Mouse (Mus musculus) embryonic facial prominence, embryonic 12.5 days (tissue): ENCODE data around the gene Smg9. TPM values are rescaled to one million over a fixed set of nuclear protein-coding genes. Genes with fewer than 3 reads are reported as not detected.

ENCODE experiments used
- ATAC-seq: fragments of 200-750 bp; cut with Nextera tagmentation; 2 replicates; pipeline ENCODE4 v1.8.0; 2017; ENCODE audit not compliant: insufficient number of reproducible peaks, insufficient read depth, low FRiP score, low TSS enrichment
- H3K27ac ChIP-seq: fragments of 300-500 bp; sonication (generic); 2 replicates; pipeline ENCODE4 v1.5.1; 2016; ENCODE audit warnings: mild to moderate bottlenecking
- H3K27me3 ChIP-seq: fragments of 300-500 bp; sonication (generic); 2 replicates; pipeline ENCODE4 v1.6.1; 2016; ENCODE audit warnings: mild to moderate bottlenecking, moderate library complexity
- H3K36me3 ChIP-seq: fragments of 300-500 bp; sonication (generic); 2 replicates; pipeline ENCODE4 v1.6.1; 2016; ENCODE audit warnings: mild to moderate bottlenecking
- H3K4me1 ChIP-seq: fragments of 300-500 bp; sonication (generic); 2 replicates; pipeline ENCODE4 v1.6.1; 2016
- H3K4me2 ChIP-seq: fragments of 300-500 bp; sonication (generic); replicated peaks from 2 replicates; pipeline ENCODE4 v1.6.1; 2016; ENCODE audit warnings: mild to moderate bottlenecking, moderate library complexity
- H3K4me3 ChIP-seq: fragments of 300-500 bp; sonication (generic); 2 replicates; pipeline ENCODE4 v1.5.1; 2016; ENCODE audit warnings: mild to moderate bottlenecking
- H3K9ac ChIP-seq: fragments of 300-500 bp; sonication (generic); 2 replicates; pipeline ENCODE4 v1.6.1; 2016; ENCODE audit warnings: mild to moderate bottlenecking, moderate library complexity
- H3K9me3 ChIP-seq: fragments of 300-500 bp; sonication (generic); 2 replicates; pipeline ENCODE4 v1.6.1; 2016; ENCODE audit warnings: mild to moderate bottlenecking, moderate library complexity
- WGBS: fragments of 180-500 bp; shearing (Covaris S2); methylation state at CpG from one replicate; pipeline ENCODE4 v1.1.7; 2016; 5-methylcytosine and 5-hydroxymethylcytosine counted together
- polyA plus RNA-seq: library from polyadenylated mRNA; unstranded; fragments of >200 nt; fragmentation: Nextera tagmentation; extraction: Ambion mirVana; gene quantifications from 2 replicates; pipeline ENCODE4 v1.2.1, GENCODE M21; 2016

The Smg9 gene
- polyA plus RNA-seq, 1 experiment from 2014 or later: 23.6 TPM

DNA sequence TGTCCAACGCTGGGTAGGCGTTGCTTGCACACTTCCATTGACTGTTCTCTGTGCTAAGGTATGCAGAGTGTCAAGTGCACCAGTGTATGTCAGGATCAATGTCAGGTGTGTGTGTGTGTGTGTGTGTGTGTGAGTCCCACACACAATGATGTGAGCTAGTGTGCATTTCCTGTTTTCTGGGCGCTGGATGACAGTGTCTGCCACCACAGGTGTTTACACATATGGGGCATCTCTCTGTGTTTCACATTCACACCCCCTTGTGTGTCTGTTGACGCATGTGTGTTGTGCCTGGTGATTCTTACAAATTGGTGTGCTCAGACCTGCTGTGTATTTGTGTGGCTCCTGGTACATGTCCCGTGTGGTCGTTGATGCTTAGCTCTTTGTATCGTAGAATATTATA lies 30.5 kb upstream of the Smg9 start:
- H3K4me3 ChIP-seq: no peak overlapping the region
- H3K36me3 ChIP-seq: no peaks in the 10 kb centered on the region
- WGBS: 87% methylated on average over 7 of the region's 7 CpGs
- peaks cover 9% of the 10 kb centered on the region; the same call in 1 of the 2 replicates for H3K4me1 ChIP-seq
- no peaks in the 10 kb centered on the region for H3K9me3 ChIP-seq
- H3K9ac ChIP-seq: no peak overlapping the region
- no peak for ATAC-seq
- H3K4me2 ChIP-seq: no peak overlapping the region
- no peaks in the 10 kb centered on the region for H3K27me3 ChIP-seq
- H3K27ac ChIP-seq: no peak overlapping the region

DNA sequence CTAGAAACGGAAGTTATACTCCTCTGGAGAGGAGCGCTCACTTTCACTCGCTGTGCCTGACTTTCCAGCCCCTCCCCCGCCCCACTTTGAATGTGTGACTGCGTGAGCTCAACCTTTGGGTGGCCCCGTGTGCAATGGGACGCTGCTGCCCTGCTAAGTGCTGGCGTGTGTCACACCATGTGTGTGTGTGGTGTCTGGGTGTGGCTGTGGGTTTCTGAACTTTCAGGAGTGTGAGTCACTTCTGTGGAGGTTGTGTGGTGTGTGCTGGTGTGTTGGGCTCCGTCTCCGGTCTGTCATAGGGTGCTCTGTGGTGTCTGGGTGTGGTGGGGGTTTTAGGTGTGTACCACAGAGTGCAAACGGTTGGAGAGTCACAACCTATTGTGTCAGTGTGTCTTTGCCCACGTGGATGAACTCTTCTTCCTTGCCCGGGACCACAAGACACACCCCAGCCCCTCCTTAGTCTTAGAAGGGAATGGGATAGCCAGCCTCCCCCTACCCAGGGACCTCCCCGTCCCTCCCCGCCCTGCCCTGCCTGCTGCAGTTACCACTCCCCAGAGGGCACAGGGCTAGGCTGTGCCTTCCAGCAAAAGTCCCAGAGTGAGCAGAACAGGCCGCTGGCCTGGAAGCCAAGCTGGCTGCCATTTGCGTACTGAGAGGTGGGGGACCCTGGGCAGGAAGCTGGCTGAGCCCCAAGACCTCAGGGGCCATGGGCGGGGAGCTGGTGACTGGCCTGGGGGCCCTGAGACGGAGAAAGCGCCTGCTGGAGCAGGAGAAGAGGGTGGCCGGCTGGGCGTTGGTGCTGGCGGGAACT lies 29.5 kb upstream of the Smg9 start, which contains the start of gene Kcnn4:
TSS of gene Kcnn4 (plus strand) at position 533 of the 811 bp plus-strand sequence.
- Histone ChIP-seq H3K9me3 (no peaks in the 10 kb centered on the region), H3K27me3 (no peaks in the 10 kb centered on the region), H3K27ac (no peak within 1 kb of the TSS), H3K9ac (no peak within 1 kb of the TSS), H3K36me3 (no peaks in the 10 kb centered on the region), H3K4me1 (peaks cover 9% of the 10 kb centered on the region; the same call in 1 of the 2 replicates), H3K4me2 (peak within 1 kb of the TSS; percentile 26; the same call in 1 of the 2 replicates), H3K4me3 (no peak within 1 kb of the TSS)
- WGBS: 38% methylated on average over 23 of the region's 23 CpGs
- no peak for ATAC-seq

DNA sequence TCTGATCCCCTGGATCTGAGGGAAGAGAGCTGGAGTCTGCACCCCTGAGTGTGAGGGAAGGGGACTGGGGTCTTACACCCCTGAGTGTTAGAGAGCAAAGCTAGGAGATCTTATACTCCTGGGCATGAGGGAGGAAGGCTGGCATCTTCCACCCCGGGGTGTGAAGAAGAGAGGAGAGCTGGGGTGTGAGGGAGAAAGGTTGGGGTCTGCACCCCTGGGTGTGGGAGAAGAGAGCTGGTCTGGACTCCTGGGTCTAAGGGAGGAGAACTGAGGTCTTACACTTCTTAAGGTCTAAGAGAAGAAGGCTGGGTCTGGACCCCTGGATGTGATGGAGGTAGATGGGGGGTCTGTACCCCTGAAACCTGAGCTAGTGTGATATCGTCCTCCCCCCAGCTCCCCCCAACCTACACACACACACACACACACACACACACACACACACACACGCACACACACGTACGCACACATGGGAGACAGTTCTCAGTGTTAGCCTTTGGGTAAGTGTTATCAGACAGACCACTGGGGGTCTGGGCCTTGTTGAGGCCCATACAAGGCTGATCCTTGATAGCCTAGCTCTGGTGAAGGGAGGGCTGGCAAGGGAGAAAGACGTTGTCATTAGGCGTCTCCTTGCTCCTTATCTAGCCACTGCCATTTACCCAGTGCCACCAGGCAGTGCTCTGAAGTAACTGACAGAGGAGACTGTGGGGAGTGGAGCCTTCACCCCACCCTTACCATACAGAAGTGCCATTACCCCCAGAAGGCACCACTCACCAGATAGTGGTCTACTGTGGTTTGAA lies 28.2 kb upstream of the Smg9 start:
- Histone ChIP-seq H3K27ac (peak overlapping the region; percentile 41; the same call in 1 of the 2 replicates), H3K4me2 (no peak overlapping the region), H3K9ac (no peak overlapping the region), H3K4me1 (peaks cover 9% of the 10 kb centered on the region; the same call in 1 of the 2 replicates), H3K36me3 (no peaks in the 10 kb centered on the region), H3K4me3 (no peak overlapping the region), H3K27me3 (no peaks in the 10 kb centered on the region), H3K9me3 (no peaks in the 10 kb centered on the region)
- ATAC-seq: no peak
- WGBS: 82% methylated on average over 7 of the region's 7 CpGs

DNA sequence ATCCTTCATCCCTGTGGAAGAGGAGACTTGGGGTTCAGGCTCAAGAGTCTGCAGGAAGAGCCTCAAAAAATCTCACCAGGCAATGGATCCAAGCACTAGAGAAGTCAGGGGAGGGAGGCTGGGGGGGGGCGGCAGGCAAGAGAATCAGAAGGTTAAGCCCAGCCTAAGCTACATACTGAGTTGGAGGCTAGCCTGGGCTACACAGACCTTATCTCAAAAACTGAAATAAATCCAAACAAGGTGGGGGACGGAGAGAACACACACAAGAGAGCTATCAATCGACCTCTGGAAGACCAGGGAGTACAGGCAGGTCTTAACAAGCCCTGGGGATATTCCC lies 27.6 kb upstream of the Smg9 start:
- Histone ChIP-seq H3K9me3 (no peaks in the 10 kb centered on the region), H3K27ac (0 out of 2 replicates have a peak overlapping the region, but pooled peaks have one; percentile 23), H3K4me2 (no peak overlapping the region), H3K9ac (no peak overlapping the region), H3K4me1 (peaks cover 10% of the 10 kb centered on the region), H3K4me3 (no peak overlapping the region), H3K27me3 (peaks cover 4% of the 10 kb centered on the region; the same call in 1 of the 2 replicates), H3K36me3 (no peaks in the 10 kb centered on the region)
- ATAC-seq: no peak
- 71% methylated on average over 3 of the region's 3 CpGs for WGBS

DNA sequence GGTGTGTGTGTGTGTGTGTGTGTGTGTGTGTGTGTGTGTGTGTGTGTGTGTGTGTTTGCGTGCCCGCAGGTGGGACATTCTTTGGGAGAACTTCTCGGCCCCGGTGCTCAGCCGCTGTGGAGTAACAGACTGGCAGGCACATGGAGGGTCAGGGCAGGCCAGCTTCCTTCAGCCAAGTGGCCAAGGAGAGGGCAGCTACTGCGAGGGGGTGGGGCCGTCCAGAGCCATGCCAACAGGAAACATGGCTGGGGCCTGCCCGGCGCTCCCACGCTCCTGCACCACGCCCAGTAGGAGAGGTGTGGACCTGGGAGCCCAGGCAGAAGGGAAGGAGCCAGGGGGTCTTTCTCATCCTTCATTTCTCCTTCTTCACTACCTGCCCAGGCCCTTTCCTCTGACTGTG lies 27.1 kb upstream of the Smg9 start:
- Histone ChIP-seq H3K27ac (no peak overlapping the region), H3K27me3 (peaks cover 10% of the 10 kb centered on the region), H3K4me2 (no peak overlapping the region), H3K4me3 (no peak overlapping the region), H3K9ac (no peak overlapping the region), H3K4me1 (peaks cover 15% of the 10 kb centered on the region), H3K36me3 (no peaks in the 10 kb centered on the region), H3K9me3 (no peaks in the 10 kb centered on the region)
- no peak for ATAC-seq
- WGBS: 89% methylated on average over 11 of the region's 11 CpGs

DNA sequence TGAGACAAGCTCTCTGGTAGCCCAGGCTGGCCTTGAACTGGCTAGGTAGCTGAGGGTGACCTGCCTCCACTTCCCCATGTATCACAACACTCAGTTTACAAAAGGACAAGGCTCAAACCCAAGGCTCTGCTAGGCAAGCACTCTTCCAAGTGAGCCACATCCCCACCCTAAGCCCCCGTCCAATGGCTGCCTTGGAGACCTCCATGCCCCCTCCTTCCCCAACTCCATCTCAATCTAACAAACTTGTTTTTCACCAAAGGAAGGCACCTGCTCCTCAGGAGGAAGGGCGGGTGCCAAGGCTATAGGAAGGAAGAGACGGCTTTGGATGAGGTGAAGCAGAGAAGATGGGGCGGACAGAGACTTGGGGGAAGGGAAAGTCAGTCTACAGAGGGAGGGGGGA lies 26.6 kb upstream of the Smg9 start:
- no peak overlapping the region for H3K27ac ChIP-seq

DNA sequence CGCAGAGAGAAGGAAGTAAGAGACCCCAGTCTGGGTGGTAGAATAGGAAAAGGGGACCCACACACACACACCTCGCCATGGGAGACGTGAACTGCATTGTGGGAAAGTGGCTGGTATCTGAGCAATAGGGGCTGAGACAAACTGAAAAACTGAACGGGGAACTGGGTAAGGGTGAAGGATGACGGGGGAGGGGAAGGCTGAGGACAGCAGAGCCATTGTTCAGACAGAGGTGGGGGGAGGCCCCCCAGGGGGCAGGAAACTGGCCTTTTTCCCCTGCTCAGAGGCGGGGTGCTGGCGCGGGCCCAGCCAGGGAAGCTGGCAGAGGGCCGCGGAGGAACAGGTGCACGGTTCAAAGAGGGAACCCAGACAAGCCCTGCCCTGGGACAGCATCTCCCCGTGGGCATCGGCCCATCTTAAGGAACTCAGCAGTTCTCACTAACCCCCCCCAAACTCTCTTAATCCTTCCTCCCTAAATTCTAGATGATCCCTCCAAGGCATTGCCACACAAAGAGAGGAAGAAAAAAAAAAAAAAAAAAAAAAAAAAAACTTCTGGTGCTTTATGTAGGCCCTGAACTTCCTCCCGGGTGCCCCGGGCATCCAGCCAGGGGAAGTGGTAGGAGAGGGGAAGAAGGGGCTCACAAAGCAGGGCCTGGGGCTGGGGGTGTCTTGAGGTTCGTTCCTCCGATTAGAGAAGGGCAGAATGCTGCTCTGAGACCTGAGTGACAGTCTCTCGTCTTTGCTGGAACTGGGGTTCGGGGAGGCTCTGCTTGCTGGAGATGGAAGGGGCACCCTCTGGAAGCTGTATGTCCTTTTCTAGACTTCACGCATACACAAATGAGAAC lies 25.7 kb upstream of the Smg9 start:
- H3K4me2 ChIP-seq: 0 out of 2 replicates have a peak overlapping the region, but pooled peaks have one; percentile 3
- H3K36me3 ChIP-seq: no peaks in the 10 kb centered on the region
- no peak overlapping the region for H3K4me3 ChIP-seq
- no peak for ATAC-seq
- WGBS: 40% methylated on average over 15 of the region's 20 CpGs
- no peaks in the 10 kb centered on the region for H3K9me3 ChIP-seq
- peak overlapping the region; percentile 63; the same call in 1 of the 2 replicates for H3K27ac ChIP-seq
- H3K27me3 ChIP-seq: peaks cover 12% of the 10 kb centered on the region
- H3K4me1 ChIP-seq: peaks cover 22% of the 10 kb centered on the region
- no peak overlapping the region for H3K9ac ChIP-seq

More for the DNA sequence above, 26.6 kb upstream of the Smg9 start:
- Histone ChIP-seq H3K4me1 (peaks cover 19% of the 10 kb centered on the region), H3K4me2 (no peak overlapping the region), H3K9ac (no peak overlapping the region), H3K4me3 (no peak overlapping the region), H3K9me3 (no peaks in the 10 kb centered on the region), H3K27me3 (peaks cover 12% of the 10 kb centered on the region), H3K36me3 (no peaks in the 10 kb centered on the region)
- 65% methylated on average over 4 of the region's 4 CpGs for WGBS
- ATAC-seq: no peak

DNA sequence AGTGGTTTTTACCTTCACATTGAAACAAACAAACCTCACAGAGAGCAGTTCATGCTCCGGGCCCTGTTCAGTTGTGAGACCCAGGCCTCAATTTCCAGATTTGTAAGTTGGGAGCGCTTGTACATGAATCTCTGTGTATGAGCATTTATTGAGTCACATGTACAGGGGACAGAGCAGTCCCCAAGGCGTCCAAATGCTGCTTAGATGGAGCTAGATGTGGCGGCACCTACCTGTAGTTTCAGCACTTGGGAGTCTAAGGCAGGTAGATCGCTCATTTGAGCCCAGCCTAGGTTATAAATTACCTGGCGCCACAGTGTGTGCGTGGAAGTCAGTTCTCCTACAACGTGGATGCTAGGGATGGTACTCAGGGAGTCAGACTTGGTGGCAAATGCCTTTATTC lies 23.0 kb upstream of the Smg9 start:
- Histone ChIP-seq H3K4me2 (no peak overlapping the region), H3K36me3 (no peaks in the 10 kb centered on the region), H3K4me3 (no peak overlapping the region), H3K27me3 (peaks cover 12% of the 10 kb centered on the region), H3K9me3 (no peaks in the 10 kb centered on the region), H3K4me1 (peaks cover 33% of the 10 kb centered on the region), H3K9ac (no peak overlapping the region), H3K27ac (no peak overlapping the region)
- 86% methylated on average over 8 of the region's 8 CpGs for WGBS
- ATAC-seq: no peak

DNA sequence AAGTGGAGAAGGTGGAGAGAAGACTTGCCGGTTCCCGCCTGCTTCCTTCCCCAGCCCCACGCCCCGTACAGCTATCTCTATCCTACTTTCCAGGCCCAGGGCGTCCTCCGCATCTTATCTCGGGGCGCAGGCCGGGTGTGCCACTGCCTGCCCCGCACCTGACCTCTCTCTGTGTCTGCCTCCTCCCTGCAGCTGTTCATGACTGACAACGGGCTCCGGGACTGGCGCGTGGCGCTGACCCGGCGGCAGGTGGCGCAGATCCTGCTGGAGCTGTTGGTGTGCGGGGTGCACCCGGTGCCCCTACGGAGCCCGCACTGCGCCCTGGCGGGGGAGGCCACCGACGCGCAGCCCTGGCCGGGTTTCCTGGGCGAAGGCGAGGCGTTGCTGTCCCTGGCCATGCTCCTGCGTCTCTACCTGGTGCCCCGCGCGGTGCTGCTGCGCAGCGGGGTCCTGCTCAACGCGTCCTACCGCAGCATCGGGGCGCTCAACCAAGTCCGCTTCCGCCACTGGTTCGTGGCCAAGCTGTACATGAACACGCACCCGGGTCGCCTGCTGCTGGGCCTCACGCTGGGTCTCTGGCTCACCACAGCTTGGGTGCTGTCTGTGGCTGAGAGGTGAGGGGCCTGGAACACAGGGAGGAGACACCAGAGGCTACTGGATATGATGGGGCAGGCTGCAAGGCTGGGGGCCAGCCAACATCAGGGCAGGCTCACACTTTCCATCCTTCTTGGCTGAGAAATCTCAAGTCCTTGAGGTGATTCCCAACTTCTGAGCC lies 22.1 kb upstream of the Smg9 start:
- Histone ChIP-seq H3K4me2 (peak overlapping the region; percentile 56), H3K9me3 (no peaks in the 10 kb centered on the region), H3K4me1 (peaks cover 33% of the 10 kb centered on the region), H3K9ac (peak overlapping the region; percentile 33), H3K4me3 (peak overlapping the region; percentile 18), H3K27me3 (peaks cover 12% of the 10 kb centered on the region), H3K27ac (0 out of 2 replicates have a peak overlapping the region, but pooled peaks have one; percentile 46), H3K36me3 (no peaks in the 10 kb centered on the region)
- 0 out of 2 replicates have a peak, but pooled peaks have one; percentile 17 for ATAC-seq
- WGBS: 8% methylated on average over 49 of the region's 49 CpGs

DNA sequence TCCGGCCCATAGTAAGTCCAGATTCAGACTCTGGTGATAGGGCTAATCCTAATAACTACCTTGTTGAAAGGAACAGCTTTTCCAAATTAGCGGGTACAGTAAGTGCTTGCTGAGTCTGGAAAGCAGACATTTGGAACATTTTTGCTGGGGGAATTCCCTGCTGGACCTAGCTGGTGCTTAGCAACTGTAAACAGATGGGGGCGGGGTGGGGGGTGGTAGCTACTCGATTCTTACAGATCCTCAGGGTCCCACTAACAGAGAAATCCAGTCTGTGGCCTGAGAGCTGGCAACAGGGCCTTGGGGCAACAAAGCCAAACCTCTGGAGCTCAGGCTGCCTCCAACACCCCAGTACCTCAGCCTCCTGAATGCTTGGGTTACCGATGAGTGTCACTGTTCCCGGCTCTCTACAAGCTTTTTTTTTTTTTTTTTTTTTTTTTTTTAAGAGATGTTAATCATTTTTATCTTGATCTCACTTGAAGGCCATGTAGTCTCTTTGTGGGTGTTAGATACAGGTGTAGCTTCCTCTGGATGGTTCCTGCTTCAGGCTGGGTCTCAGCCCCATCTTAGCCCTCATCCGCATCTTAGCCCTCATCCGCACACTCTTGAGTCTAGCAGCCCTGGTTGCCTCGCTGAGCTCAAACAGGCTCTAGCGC lies 21.2 kb upstream of the Smg9 start:
- no peak overlapping the region for H3K4me3 ChIP-seq
- no peak for ATAC-seq
- no peaks in the 10 kb centered on the region for H3K36me3 ChIP-seq
- H3K9me3 ChIP-seq: no peaks in the 10 kb centered on the region
- H3K4me1 ChIP-seq: peaks cover 32% of the 10 kb centered on the region
- H3K27me3 ChIP-seq: peaks cover 12% of the 10 kb centered on the region
- 0 out of 2 replicates have a peak overlapping the region, but pooled peaks have one; percentile 57 for H3K27ac ChIP-seq
- no peak overlapping the region for H3K9ac ChIP-seq
- 55% methylated on average over 10 of the region's 10 CpGs for WGBS
- 0 out of 2 replicates have a peak overlapping the region, but pooled peaks have one; percentile 56 for H3K4me2 ChIP-seq
